Mouse (Mus musculus): ENCODE measurements around the gene Fbxl14. TPM values are rescaled to one million over a fixed set of nuclear protein-coding genes. Genes with fewer than 3 reads are reported as not detected.
"Not testable (repeated sequence)": the region's sequence is repeated elsewhere in the genome, so short reads cannot be mapped to it uniquely, and the experiment has no call there.

The Fbxl14 gene
- total RNA-seq (2014; fragmentation: Nextera tagmentation) (29.0 and 34.6 TPM in 2 replicates), total RNA-seq (2017) (43.6 and 43.7 TPM in 2 replicates)

- ATAC-seq (replicated peaks; ENCODE audit: poor library complexity, severe bottlenecking) = peak; percentile 24
These were observed at the start of gene Fbxl14 for GRCm38 (mm10) chr6:119479343-119479875. Fbxl14 (plus strand) TSS chr6:119479668.

GRCm38 (mm10) chr6:119430508-119430907, 49.0 kb upstream of the Fbxl14 start:
- peak; percentile 79 for ATAC-seq (replicated peaks; ENCODE audit: poor library complexity, severe bottlenecking)

DNA sequence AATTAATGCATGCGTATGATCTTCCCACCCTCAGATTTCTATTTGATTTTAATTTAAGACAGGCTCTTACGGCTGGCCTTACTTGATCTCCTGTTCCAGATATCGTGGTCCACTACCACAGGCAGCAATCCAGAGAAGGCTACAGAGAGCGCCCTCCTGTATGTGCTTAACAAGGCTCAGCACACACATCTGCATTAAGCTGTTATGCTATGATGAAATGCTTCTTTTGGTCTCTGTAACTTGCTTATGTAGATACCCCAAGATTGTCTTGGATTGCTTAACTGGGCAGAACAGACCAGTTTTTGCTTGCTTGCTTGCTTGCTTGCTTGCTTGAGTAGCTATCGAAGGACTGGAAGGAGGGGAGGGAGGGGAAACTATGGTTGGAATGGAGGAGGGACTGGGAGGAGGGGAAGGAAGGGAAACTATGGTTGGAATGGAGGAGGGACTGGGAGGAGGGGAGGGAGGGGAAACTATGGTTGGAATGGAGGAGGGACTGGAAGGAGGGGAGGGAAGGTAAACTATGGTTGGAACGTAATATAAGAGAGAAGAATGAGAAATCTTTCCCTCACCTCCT, 47.6 kb upstream of the Fbxl14 start:
- 0 out of 2 replicates have a peak, but pooled peaks have one; percentile 21 for ATAC-seq (replicated peaks; ENCODE audit: poor library complexity, severe bottlenecking)

- no peak for ATAC-seq (replicated peaks; ENCODE audit: poor library complexity, severe bottlenecking)
These were observed 45.1 kb upstream of the Fbxl14 start for GRCm38 (mm10) chr6:119434394-119434793.

DNA sequence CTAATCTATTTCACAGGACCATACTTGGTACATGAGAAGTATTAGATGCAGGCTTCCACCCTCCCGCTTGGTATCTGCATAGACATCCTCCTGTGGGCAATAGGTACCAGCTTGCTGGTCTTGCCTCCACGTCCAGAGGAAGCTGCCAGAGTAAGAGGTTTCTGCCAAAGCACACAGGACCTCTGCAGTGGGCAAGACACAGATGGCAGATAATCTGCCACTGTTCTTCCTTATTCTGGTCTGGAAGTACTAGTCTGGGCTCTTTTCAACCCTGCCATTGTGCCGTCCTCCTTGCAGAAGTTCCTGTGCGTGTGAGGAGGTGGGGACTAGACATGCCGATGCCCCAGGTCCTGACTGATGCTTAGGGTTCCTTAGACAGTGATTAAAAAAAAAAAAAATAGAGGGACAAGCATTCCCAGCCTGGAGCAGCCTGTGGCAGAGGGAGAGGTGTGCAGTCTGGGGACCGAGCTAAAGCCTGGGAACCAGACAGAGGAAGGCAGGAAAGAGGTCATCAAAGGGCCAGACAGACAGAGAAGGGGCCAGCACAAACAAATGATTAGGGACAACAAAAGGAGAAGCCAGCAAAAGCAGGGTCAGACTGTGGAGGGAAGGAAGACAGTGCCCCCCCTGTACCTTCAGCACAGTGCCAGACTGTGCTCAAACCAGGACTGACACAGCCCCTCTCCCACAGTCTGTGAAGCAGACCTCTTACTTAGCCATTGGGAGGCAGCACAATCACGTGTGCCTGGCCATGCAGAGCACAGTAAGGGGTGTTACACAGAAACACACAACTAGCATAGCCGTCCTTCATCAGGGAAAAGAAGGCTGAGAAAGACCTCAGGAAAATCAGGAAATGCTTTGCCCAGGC, 41.3 kb upstream of the Fbxl14 start:
- ATAC-seq (replicated peaks; ENCODE audit: poor library complexity, severe bottlenecking) = peak; percentile 46

DNA sequence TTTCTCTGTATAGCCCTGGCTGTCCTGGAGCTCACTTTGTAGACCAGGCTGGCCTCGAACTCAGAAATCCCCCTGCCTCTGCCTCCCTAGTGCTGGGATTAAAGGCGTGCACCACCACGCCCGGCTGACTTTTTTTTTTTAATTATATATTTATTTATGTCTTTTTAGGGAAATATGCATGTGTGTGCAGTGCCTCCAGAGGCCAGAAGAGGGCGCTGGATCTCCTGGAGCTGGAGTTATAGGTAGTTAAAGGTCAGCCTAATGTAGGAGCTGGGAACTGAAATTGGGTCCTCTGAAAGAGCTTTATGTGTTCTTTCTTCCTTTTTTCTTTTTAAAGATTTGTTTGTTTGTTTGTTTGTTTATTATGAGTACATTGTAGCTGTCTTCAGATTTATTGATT, 36.7 kb upstream of the Fbxl14 start:
- not testable (repeated sequence) for ATAC-seq (replicated peaks; ENCODE audit: poor library complexity, severe bottlenecking)

DNA sequence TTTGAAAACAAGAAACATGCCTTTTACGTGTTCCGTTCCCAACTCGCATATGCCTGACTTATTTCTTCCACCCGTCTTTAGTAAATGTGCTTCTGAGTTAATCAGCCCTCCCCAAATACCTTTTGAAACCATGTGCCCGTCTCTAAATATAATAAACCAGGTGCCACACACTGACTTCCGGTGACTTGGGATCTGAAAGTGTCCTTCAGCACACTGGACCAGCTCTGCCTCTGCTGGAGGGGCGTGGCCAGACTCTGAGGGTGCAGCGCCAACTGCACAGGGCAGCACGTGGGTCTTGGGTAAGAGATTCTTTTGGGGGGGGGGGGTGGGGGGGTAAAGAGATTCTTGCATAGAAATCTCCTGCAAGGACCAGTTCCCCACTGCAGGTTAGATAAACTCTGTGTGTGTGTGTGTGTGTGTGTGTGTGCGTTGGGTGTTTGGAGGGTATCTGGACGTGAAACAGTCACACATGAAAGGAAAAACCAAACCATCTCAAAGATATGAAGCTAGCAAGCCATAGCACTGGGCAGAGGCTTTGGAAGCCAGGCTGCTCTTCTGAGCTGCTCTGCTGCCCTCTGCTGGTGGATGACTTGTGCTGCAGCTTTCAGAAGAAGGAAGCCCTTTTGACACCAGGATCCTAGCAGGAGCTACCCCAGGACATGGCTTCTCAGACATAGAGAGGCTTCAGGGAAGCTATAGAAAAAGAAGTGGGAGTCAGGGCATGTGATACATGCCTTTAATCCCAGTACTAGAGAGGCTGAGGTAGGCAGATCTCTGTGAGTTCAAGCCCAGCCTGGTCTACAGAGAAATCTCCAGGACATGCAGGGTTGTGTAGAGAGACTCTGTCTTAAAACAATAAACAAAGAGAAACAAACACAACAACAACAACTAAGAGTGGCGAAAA, 35.5 kb upstream of the Fbxl14 start:
- ATAC-seq (replicated peaks; ENCODE audit: poor library complexity, severe bottlenecking) = peak; percentile 78

DNA sequence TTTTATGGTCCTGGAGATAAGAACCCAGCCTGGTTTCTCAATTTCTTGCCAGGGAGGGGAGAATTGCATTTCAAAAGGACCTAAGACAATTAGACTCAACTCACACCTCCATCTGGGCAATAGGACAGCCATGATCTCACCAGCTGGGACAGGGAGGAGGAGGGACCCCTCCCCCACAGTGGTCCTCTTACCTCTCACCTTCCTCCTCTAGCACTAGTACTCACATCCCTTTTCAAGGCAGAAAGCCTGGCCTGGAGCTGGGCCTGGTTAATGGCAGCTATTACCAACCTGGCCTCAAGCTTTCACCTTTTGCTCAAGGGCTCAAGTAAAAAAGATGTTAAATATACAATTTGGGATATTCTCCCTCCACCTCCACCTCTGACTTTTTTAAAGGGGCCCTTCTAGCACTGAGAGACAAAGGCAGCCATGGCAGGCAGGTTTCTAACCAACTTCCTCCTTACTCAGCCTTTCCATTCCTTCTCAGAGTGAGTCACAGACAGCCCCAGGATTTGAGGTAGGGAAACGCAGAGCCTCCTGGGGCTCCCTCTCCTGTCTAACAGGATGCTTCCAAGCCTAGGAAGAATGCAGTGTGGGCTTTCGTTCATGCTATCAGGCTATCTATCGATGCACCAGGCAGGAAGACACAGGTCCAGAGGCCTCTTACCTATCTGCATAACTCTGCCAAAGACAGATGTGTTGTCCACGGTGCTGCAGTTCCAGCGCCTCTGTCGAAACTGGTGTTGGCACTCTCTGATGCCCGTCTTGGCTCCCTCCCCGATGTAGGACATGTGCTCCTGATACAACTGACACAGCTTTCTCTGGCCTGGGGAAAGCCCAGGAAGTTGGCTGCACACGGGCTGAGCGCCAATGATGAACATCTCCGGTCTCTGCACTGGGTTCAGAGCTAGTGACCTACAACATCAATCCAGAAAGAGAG, 33.5 kb upstream of the Fbxl14 start:
- peak; percentile 29 for ATAC-seq (replicated peaks; ENCODE audit: poor library complexity, severe bottlenecking)

DNA sequence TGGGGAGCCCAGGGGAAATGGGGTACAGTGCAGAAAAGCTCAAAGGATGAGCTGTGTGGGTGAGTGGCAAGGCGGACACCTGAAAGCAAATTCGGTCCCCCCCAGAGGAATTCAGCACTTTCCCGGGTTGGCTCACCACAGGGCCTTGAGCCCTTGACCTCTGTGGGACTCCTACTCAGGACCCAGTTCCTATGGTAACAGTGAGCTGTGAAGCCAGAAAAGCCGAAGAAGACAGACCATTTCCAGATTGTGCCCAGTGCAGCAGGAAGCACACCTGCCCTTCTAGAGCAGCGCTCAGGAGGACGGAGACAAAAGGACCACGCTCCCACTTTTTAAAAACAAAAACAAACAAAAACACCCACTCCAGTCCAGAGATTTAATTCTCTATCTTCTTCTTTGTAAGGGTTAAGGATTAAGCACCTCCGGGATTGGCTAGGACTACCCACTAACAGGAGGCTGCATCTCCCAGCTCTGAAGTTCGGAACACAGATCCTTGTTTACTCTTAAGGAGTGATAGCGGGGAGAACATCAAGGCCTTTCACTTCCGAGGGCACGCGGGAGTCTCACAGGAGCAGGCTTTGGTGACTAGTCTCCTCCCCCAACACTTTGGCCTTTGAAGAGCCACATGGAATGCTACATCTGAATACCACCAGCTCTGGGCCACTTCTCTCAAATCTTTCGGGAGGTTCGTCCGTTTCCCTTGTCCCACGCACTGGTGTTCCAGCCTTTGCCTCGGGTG, 31.0 kb upstream of the Fbxl14 start:
- ATAC-seq (replicated peaks; ENCODE audit: poor library complexity, severe bottlenecking) = no peak

GRCm38 (mm10) chr6:119449060-119449499, 30.4 kb upstream of the Fbxl14 start:
- ATAC-seq (replicated peaks; ENCODE audit: poor library complexity, severe bottlenecking) = peak; percentile 25

- ATAC-seq (replicated peaks; ENCODE audit: poor library complexity, severe bottlenecking) = peak; percentile 65
These were observed 28.2 kb upstream of the Fbxl14 start for GRCm38 (mm10) chr6:119450965-119451943.

- no peak for ATAC-seq (replicated peaks; ENCODE audit: poor library complexity, severe bottlenecking)
These were observed 27.4 kb upstream of the Fbxl14 start for GRCm38 (mm10) chr6:119451981-119452499.

- ATAC-seq (replicated peaks; ENCODE audit: poor library complexity, severe bottlenecking) = no peak
These were observed 21.3 kb upstream of the Fbxl14 start for GRCm38 (mm10) chr6:119458166-119458565.

GRCm38 (mm10) chr6:119459041-119459440, 20.4 kb upstream of the Fbxl14 start:
- ATAC-seq (replicated peaks; ENCODE audit: poor library complexity, severe bottlenecking) = peak; percentile 14; the same call in 1 of the 2 replicates

- no peak for ATAC-seq (replicated peaks; ENCODE audit: poor library complexity, severe bottlenecking)
These were observed 19.1 kb upstream of the Fbxl14 start for GRCm38 (mm10) chr6:119460391-119460790.

DNA sequence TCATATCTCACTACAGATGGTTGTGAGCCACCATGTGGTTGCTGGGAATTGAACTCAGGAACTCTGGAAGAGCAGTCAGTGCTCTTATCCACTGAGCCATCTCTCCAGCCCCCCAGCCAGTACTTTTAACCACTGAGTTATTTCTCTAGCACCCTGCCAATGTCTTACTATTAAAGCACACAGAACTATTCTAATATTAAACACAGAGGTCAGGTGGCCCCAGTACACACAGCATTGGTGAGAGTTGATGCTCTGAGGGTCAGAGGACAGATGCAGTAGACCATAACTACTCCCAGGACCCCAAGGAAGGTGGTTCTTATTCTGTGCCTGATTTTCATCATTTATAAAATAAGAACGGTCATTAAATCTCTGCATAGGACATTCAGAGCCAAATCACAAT, 13.3 kb upstream of the Fbxl14 start:
- ATAC-seq (replicated peaks; ENCODE audit: poor library complexity, severe bottlenecking) = no peak

Measured in granulocyte monocyte progenitor cell, adult 5-6 weeks (primary cell).